Mouse (Mus musculus): ENCODE measurements around the gene Tnnt3. TPM values are rescaled to one million over a fixed set of nuclear protein-coding genes. Genes with fewer than 3 reads are reported as not detected.

Tnnt3 gene
- polyA plus RNA-seq, 1 experiment from 2014 or later: 26.9 TPM

GRCm38 (mm10) chr7:142558511-142559146 lies 60.0 kb downstream of the Tnnt3 start:
- 98% methylated on average over 9 of the region's 9 CpGs for WGBS
- no peak for ATAC-seq (ENCODE audit: low FRiP score)
- no peaks in the 10 kb centered on the region for H3K9me3 ChIP-seq (replicated peaks)

DNA sequence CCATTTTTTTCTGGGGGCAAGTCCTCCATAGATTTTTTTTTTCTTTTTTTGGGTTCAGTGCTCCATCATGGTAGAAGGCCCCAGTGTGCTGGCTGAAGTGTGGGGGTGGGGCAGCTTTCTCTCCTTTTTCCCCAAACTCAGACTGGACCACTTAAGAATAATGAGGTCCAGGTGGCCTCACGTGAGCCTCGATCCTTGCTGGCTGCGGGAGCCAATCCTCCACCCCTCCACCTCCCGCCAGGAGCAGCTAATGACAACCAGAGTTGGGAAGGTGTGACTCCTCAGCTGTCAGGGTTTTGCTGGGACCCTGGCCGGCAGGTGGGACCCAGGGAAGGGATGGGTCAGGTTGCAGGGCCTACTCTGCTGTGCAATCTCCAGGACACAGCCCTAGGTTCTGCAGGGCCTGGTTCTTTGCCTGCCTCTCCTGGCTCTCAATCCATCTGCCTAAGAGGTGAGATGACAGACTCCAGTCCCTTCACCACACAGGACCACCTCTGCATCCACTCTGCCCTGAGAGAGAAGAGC lies 61.1 kb downstream of the Tnnt3 start:
- Histone ChIP-seq H3K9ac (replicated peaks) (no peak overlapping the region), H3K4me1 (peaks cover 23% of the 10 kb centered on the region; the same call in 1 of the 2 replicates), H3K9me3 (replicated peaks) (no peaks in the 10 kb centered on the region), H3K27ac (replicated peaks) (no peak overlapping the region), H3K4me2 (no peak overlapping the region), H3K4me3 (replicated peaks) (no peak overlapping the region), H3K36me3 (no peaks in the 10 kb centered on the region), H3K27me3 (replicated peaks) (0 out of 2 replicates have a peak, but pooled peaks cover 2% of the 10 kb centered on the region)
- WGBS: 70% methylated on average over 5 of the region's 5 CpGs
- ATAC-seq (ENCODE audit: low FRiP score): no peak

More at GRCm38 (mm10) chr7:142558511-142559146, 60.0 kb downstream of the Tnnt3 start:
- H3K4me3 ChIP-seq (replicated peaks): no peak overlapping the region
- H3K4me2 ChIP-seq: no peak overlapping the region
- no peak overlapping the region for H3K9ac ChIP-seq (replicated peaks)
- 0 out of 2 replicates have a peak, but pooled peaks cover 2% of the 10 kb centered on the region for H3K27me3 ChIP-seq (replicated peaks)
- H3K4me1 ChIP-seq: peaks cover 33% of the 10 kb centered on the region
- H3K36me3 ChIP-seq: no peaks in the 10 kb centered on the region
- no peak overlapping the region for H3K27ac ChIP-seq (replicated peaks)

DNA sequence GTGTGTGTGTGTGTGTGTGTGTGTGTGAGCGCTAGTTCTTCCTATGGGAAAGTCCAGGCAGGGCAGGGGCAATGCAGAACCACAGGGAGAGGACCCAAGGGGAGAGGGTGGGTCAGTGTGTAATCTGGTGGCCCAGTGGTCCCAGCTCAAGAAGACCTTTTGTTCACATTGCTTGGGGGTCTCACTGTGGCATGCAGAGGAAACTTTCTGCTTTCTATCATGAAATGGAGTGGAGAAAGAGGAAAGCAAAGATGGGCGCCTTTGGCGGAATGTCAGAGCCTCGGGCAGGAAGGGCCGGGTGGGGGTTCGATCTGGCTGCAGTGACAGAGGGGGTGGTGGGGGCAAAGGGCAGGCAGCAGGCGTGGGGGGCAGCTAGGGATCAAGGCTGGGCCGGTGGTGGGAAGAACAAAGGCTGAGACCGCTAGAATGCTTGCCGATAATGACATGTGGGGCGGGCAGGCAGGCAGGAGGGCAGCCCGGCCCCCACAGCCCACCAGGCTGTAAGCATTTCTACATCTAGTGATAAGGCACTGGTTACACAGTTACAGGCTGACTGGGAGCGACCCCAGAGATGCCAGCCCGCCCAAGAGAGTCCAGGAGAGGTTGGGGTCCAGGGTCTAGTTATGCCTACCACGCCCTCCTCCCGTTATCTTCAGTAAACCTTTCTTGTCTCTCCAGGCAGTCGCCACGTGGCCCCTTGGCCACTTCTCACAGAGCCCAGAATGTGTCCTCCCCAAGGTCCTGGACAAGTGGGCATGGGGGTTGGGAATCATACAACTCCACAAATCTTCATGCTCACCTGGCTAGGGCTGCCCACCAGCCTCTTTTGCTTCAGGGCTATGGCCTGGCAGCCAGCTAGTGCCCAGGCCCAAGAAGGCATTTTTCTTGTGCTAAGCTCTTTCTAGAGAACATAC lies 62.6 kb downstream of the Tnnt3 start:
- Histone ChIP-seq H3K4me2 (no peak overlapping the region), H3K4me3 (replicated peaks) (no peak overlapping the region), H3K4me1 (peaks cover 18% of the 10 kb centered on the region; the same call in 1 of the 2 replicates), H3K9ac (replicated peaks) (no peak overlapping the region), H3K36me3 (no peaks in the 10 kb centered on the region), H3K27ac (replicated peaks) (no peak overlapping the region), H3K9me3 (replicated peaks) (no peaks in the 10 kb centered on the region), H3K27me3 (replicated peaks) (0 out of 2 replicates have a peak, but pooled peaks cover 2% of the 10 kb centered on the region)
- 42% methylated on average over 18 of the region's 18 CpGs for WGBS
- ATAC-seq (ENCODE audit: low FRiP score): no peak

- Histone ChIP-seq H3K9ac (replicated peaks) (no peak overlapping the region), H3K4me1 (peaks cover 18% of the 10 kb centered on the region; the same call in 1 of the 2 replicates), H3K27me3 (replicated peaks) (0 out of 2 replicates have a peak, but pooled peaks cover 2% of the 10 kb centered on the region), H3K4me3 (replicated peaks) (no peak overlapping the region), H3K4me2 (no peak overlapping the region), H3K36me3 (no peaks in the 10 kb centered on the region), H3K27ac (replicated peaks) (no peak overlapping the region), H3K9me3 (replicated peaks) (no peaks in the 10 kb centered on the region)
- 72% methylated on average over 4 of the region's 4 CpGs for WGBS
- ATAC-seq (ENCODE audit: low FRiP score): no peak
Observed at GRCm38 (mm10) chr7:142561856-142562404, 63.3 kb downstream of the Tnnt3 start.

DNA sequence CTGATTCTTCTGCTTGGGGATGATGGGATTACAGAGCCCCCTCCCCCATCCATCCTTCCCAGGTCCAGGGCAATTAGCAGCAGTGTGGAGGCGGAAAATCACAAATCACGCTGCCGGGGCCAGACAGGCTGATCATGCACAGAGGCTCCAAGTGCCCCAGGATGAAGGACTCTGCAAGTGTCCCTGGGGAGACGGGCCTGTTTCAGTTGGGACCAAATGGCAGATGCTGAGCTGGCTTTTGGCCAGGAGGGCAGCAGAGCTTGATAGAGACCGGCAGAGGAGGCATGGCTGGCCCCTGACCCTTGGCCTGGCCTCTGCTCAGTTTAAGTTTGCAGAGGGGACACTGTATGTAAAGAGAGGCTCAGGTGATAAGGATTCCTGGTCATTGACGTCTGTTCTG lies 64.5 kb downstream of the Tnnt3 start:
- Histone ChIP-seq H3K4me2 (no peak overlapping the region), H3K9ac (replicated peaks) (no peak overlapping the region), H3K27me3 (replicated peaks) (0 out of 2 replicates have a peak, but pooled peaks cover 2% of the 10 kb centered on the region), H3K9me3 (replicated peaks) (no peaks in the 10 kb centered on the region), H3K36me3 (no peaks in the 10 kb centered on the region), H3K4me3 (replicated peaks) (no peak overlapping the region), H3K27ac (replicated peaks) (no peak overlapping the region), H3K4me1 (peaks cover 18% of the 10 kb centered on the region; the same call in 1 of the 2 replicates)
- 27% methylated on average over 6 of the region's 6 CpGs for WGBS
- no peak for ATAC-seq (ENCODE audit: low FRiP score)

- Histone ChIP-seq H3K27me3 (replicated peaks) (0 out of 2 replicates have a peak, but pooled peaks cover 2% of the 10 kb centered on the region), H3K4me1 (peaks cover 22% of the 10 kb centered on the region; the same call in 1 of the 2 replicates), H3K4me3 (replicated peaks) (no peak overlapping the region), H3K9me3 (replicated peaks) (no peaks in the 10 kb centered on the region), H3K36me3 (no peaks in the 10 kb centered on the region), H3K4me2 (no peak overlapping the region), H3K9ac (replicated peaks) (no peak overlapping the region), H3K27ac (replicated peaks) (no peak overlapping the region)
- ATAC-seq (ENCODE audit: low FRiP score): no peak
- 48% methylated on average over 11 of the region's 11 CpGs for WGBS
Observed at GRCm38 (mm10) chr7:142564955-142565643, 66.5 kb downstream of the Tnnt3 start.

Other genes with a start within 250 kb of the Tnnt3 start
- not detected in 2 replicates for gene Gm2431, start 240.5 kb upstream of the Tnnt3 start, polyA plus RNA-seq (2015; fragmentation: Nextera tagmentation; extraction: Ambion mirVana)
- gene Gm4559, start 224.5 kb upstream of the Tnnt3 start, polyA plus RNA-seq (2015; fragmentation: Nextera tagmentation; extraction: Ambion mirVana): not detected in 2 replicates
- not detected in 2 replicates for gene Krtap5-1, start 201.7 kb upstream of the Tnnt3 start, polyA plus RNA-seq (2015; fragmentation: Nextera tagmentation; extraction: Ambion mirVana)
- not detected in 2 replicates for gene Krtap5-4, start 195.3 kb upstream of the Tnnt3 start, polyA plus RNA-seq (2015; fragmentation: Nextera tagmentation; extraction: Ambion mirVana)
- gene Ifitm10, start 125.1 kb upstream of the Tnnt3 start, polyA plus RNA-seq (2015; fragmentation: Nextera tagmentation; extraction: Ambion mirVana): 13.5 and 14.7 TPM in 2 replicates
- not detected in 2 replicates for gene Gm49369, start 116.2 kb upstream of the Tnnt3 start, polyA plus RNA-seq (2015; fragmentation: Nextera tagmentation; extraction: Ambion mirVana)
- gene Ctsd, start 110.8 kb upstream of the Tnnt3 start, polyA plus RNA-seq (2015; fragmentation: Nextera tagmentation; extraction: Ambion mirVana): 304 and 310 TPM in 2 replicates
- gene Syt8, start 64.0 kb upstream of the Tnnt3 start, polyA plus RNA-seq (2015; fragmentation: Nextera tagmentation; extraction: Ambion mirVana): 0.14 TPM in 1 of 2 replicates, not detected in the other
- gene Tnni2, start 57.0 kb upstream of the Tnnt3 start, polyA plus RNA-seq (2015; fragmentation: Nextera tagmentation; extraction: Ambion mirVana): 16.4 and 24.8 TPM in 2 replicates
- gene Lsp1, start 38.0 kb upstream of the Tnnt3 start, polyA plus RNA-seq (2015; fragmentation: Nextera tagmentation; extraction: Ambion mirVana): 6.9 and 58.6 TPM in 2 replicates
- 21.0 and 27.9 TPM in 2 replicates for gene Mrpl23, start 33.9 kb downstream of the Tnnt3 start, polyA plus RNA-seq (2015; fragmentation: Nextera tagmentation; extraction: Ambion mirVana)
- gene Igf2, start 168.0 kb downstream of the Tnnt3 start, polyA plus RNA-seq (2015; fragmentation: Nextera tagmentation; extraction: Ambion mirVana): 176 and 252 TPM in 2 replicates
- gene Gm49394, start 171.1 kb downstream of the Tnnt3 start, polyA plus RNA-seq (2015; fragmentation: Nextera tagmentation; extraction: Ambion mirVana): 0.22 TPM in 1 of 2 replicates, not detected in the other
- 0.60 TPM in 1 of 2 replicates, not detected in the other for gene Ins2, start 244.5 kb downstream of the Tnnt3 start, polyA plus RNA-seq (2015; fragmentation: Nextera tagmentation; extraction: Ambion mirVana)

All from neural tube, embryonic 15.5 days (tissue).